Mouse (Mus musculus): ENCODE data around the gene Zfp462.

The Zfp462 gene

DNA sequence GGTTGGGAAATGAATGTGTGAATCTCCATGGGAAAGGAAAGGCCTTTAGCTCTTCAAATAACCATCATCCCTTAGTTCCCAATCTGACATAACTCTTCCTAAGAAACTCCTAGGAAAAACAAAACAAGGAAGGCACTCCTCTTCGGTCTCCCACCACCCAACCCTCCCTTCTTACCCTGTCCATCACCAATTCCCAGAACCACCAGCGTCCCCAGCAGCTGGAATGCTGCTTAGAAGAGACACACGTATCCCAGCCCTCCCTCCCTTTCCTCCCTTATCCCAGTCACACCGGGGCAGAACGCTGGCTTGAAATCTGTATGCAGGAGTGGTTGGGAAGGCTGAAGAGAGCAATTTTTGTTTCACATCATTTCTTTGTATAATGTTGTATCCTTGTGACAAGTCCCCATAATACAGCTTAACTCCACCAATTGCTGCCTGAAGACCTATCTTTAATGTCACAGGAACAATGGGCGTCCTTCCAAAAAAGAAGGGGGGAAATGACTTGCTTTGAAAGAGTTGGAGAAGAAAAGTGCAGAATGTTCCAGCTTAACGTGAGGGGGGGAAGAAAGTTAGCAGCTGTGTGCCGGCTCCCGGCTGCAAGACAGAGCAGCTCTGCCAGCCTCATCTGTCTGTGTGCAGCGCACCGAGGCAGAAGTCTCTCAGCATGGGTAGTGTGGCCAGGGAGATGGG, 180.3 kb downstream of the Zfp462 start:
- DNase-seq = no peak

DNA sequence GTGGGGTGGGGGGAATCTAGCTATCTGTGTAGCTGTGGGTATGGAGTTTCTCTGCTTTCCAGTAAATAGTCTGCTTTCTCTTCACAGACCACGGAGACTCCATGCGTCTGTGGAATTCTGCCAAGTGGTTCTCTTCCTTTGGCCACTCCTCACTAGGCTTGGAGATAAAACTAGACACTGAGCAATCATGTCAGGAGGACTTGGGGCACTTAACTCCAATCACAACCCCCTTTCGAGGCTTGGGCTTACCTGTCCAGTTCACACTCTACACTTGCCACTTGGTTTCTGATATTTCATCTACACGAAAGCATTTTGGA, 180.8 kb downstream of the Zfp462 start:
- no peak for DNase-seq

- DNase-seq = no peak
These were observed 182.5 kb downstream of the Zfp462 start for GRCm38 (mm10) chr4:55127228-55127901.

GRCm38 (mm10) chr4:55128088-55128835, 183.4 kb downstream of the Zfp462 start:
- DNase-seq = no peak
